Mouse (Mus musculus) heart, postnatal 0 days (tissue): ENCODE results near the gene Abhd12.

Experiments used
- CTCF ChIP-seq: IDR thresholded peaks from 2 replicates; pipeline ENCODE4 v1.5.1; 2016; ENCODE audit warnings: antibody characterized with exemption, control low read depth, low read depth
- EP300 ChIP-seq: IDR thresholded peaks from 2 replicates; pipeline ENCODE4 v1.6.1; 2016; ENCODE audit warnings: antibody characterized with exemption, low read depth

- TF ChIP-seq CTCF (no peak), EP300 (no peak)
These were observed 44.2 kb upstream of the Abhd12 start for GRCm38 (mm10) chr2:150948786-150949185.
